22 mouse cellular contexts compared by ENCODE assay signal in genomic region chr6:48032661-48033060, GRCm38 (mm10). TPM values are rescaled to one million over a fixed set of nuclear protein-coding genes. Genes with fewer than 3 reads are reported as not detected.
DNase-seq lines count a peak whose midpoint lies in the region; ATAC-seq and TF ChIP-seq lines count a peak whose summit lies in the region.
"Had no signal": no experiment of that assay in that cellular context is flagged by ENCODE, and none has a peak within 500 bp of the region (broad histone marks: within the 10 kb centered on the region; RNA-seq: fewer than 3 reads in every experiment).

No protein-coding gene starts in this region.

- no peak overlapping the region for H3K27ac ChIP-seq in heart, adult 2 months
- H3K27ac ChIP-seq: embryonic facial prominence, embryonic 13.5 days; embryonic facial prominence, embryonic 15.5 days; forebrain, embryonic 13.5 days; forebrain, embryonic 15.5 days had no signal

- no peak overlapping the region for H3K4me3 ChIP-seq in heart, adult 2 months
- H3K4me3 ChIP-seq: embryonic facial prominence, embryonic 13.5 days; embryonic facial prominence, embryonic 15.5 days; erythroblast, embryonic 14.5 days; forebrain, embryonic 13.5 days; forebrain, embryonic 15.5 days had no signal

- no peaks in the 10 kb centered on the region for H3K27me3 ChIP-seq in heart, adult 2 months (ENCODE audit: control insufficient read depth, insufficient read depth, low read length)
- H3K27me3 ChIP-seq: embryonic facial prominence, embryonic 13.5 days; embryonic facial prominence, embryonic 15.5 days; forebrain, embryonic 13.5 days; forebrain, embryonic 15.5 days had no signal

- H3K4me1 ChIP-seq in heart, adult 2 months (ENCODE audit: control insufficient read depth, insufficient read depth, low read length), result no peaks in the 10 kb centered on the region
- H3K4me1 ChIP-seq: embryonic facial prominence, embryonic 13.5 days; embryonic facial prominence, embryonic 15.5 days; forebrain, embryonic 13.5 days; forebrain, embryonic 15.5 days had no signal

- H3K9ac ChIP-seq in heart, adult 2 months (ENCODE audit: low read depth, low read length), result no peak overlapping the region
- H3K9ac ChIP-seq: embryonic facial prominence, embryonic 13.5 days; embryonic facial prominence, embryonic 15.5 days; forebrain, embryonic 13.5 days; forebrain, embryonic 15.5 days; forebrain, postnatal 0 days had no signal

- H3K36me3 ChIP-seq in heart, adult 2 months (ENCODE audit: control insufficient read depth, insufficient read depth, low read length), result peaks cover 3% of the 10 kb centered on the region; the same call in 1 of the 2 replicates

- no peak for TF ChIP-seq CTCF in heart, adult 2 months (IDR thresholded peaks at IDR 0.05)

- H3K79me2 ChIP-seq in heart, adult 2 months (replicated peaks; ENCODE audit: control insufficient read depth, insufficient read depth, low read length), result no peaks in the 10 kb centered on the region

- TF ChIP-seq POLR2A in heart, adult 2 months (IDR thresholded peaks at IDR 0.05; ENCODE audit: insufficient read depth, low read depth, low read length), result no peak

- ATAC-seq in erythroid progenitor cell, adult 5-6 weeks (replicated peaks; ENCODE audit: low FRiP score, poor library complexity, severe bottlenecking), result no peak
- ATAC-seq: forebrain, embryonic 13.5 days; forebrain, embryonic 15.5 days; forebrain, postnatal 0 days had no signal

- no peak for TF ChIP-seq EP300 in heart, adult 2 months (IDR thresholded peaks at IDR 0.05; ENCODE audit: insufficient read depth, low read depth, low read length)

- intact Hi-C loops in heart, adult 2 months (cut with DNase I), result no loop called here

- DNase-seq in heart, adult 11 months, result peak; percentile 2
- no peak for DNase-seq in heart, adult 2 months
- peak; percentile 87 for DNase-seq in R1 (ENCODE audit: low read depth, low spot score)
- no peak for DNase-seq in lung, postnatal 10 days
- DNase-seq: adrenal gland, adult 2 months; adrenal gland, postnatal 10 days; adrenal gland, postnatal 25 days; B cell, adult 2 months; cerebellum, adult 11 months; cerebellum, adult 18-20 months; cerebellum, adult 8-10 months; cerebellum, adult 9-11 months; cerebellum, postnatal 14 days; cerebellum, postnatal 36 days; embryo, embryonic 11 days; forebrain, postnatal 0 days had no signal

RNA-seq across cellular contexts. Expression of gene Zfp777, which starts 16.1 kb away (rescaled TPM):
- 10 to 100 TPM; 13.8 to 15.6 TPM for total RNA-seq in heart, adult 2 months (2021)
- 10.0 and 15.8 TPM in 2 replicates for polyA plus RNA-seq in heart, adult 2 months (2012; rRNA removed)
- 0.42 and 2.2 TPM in 2 replicates for total RNA-seq in erythroid progenitor cell, adult 5-6 weeks (2015; ENCODE audit: low replicate concordance)
- 2.3 and 4.9 TPM in 2 replicates for total RNA-seq in erythroid progenitor cell, adult 5-6 weeks (2017; ENCODE audit: low replicate concordance)

RNA-seq across cellular contexts. Expression of gene Zfp746, which starts 53.7 kb away (rescaled TPM):
- 1 to 10 TPM; 9.5 to 9.8 TPM for total RNA-seq in heart, adult 2 months (2021)
- polyA plus RNA-seq in heart, adult 2 months (2012; rRNA removed), result 8.7 and 10.2 TPM in 2 replicates
- total RNA-seq in erythroid progenitor cell, adult 5-6 weeks (2015; ENCODE audit: low replicate concordance), result 6.7 and 14.4 TPM in 2 replicates
- 4.4 and 9.1 TPM in 2 replicates for total RNA-seq in erythroid progenitor cell, adult 5-6 weeks (2017; ENCODE audit: low replicate concordance)

Comparison
In these comparisons a context has a peak if more than half of its experiments do, and no peak if none do; other contexts are left out.
1. DNase-seq: peak in heart, adult 11 months (single experiment) and R1 (single experiment); none in heart, adult 2 months (0 of 2) and lung, postnatal 10 days (single experiment).